Mouse (Mus musculus): ENCODE results near the gene Serpina3k.
A peak's percentile ranks its signal among the peaks of the same experiment; 100 is the strongest.

Serpina3k gene

DNA sequence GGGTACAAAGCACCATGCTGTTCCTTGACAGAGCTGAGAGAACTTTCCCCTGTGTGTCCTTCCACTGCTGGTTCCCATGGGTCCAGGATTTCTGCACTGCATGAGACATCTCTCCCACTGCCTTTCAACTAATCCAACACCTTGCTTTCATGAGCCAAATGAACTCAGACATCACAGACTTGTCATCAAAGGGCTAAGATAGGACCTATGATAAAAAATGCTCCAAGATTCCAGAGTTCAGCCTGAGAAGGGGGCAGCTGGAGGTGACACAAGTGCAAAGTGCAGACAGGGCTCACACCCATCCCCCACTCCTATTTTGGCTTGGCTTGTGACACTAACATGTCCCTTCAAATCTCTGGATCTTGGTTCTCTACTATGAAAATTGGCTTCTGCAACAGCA is 50.2 kb downstream of the Serpina3k start:
- DNase-seq (ENCODE audit: low spot score in 2 of 2): no peak

DNA sequence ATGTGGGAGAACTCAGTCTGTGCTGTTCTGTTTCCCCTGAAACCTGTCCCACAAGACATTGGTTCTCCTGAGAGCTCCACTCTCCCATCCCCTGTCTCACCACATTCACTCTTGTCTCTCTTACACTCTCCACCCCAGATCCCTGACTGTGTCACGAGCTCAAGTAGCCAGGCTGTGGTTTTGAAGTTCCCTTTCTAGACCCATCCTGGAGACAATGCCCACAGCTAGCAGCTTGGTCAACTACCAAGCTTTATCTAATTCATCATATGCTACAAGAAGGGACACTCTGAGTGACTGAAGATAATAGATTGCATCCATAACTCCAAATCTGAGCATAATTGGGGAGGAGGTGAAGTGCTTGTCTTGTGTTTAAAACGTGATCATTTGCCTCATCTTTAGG is 52.8 kb downstream of the Serpina3k start:
- peak in 1 of 2 experiments; percentile 14 for DNase-seq (ENCODE audit: low spot score in 2 of 2)

All from spleen, postnatal 4 days (tissue).